Mouse (Mus musculus): ENCODE results near the gene Bdh1. TPM values are rescaled to one million over a fixed set of nuclear protein-coding genes. Genes with fewer than 3 reads are reported as not detected.

Bdh1 gene
- polyA plus RNA-seq, 1 experiment from 2014 or later = 30.0 TPM

GRCm38 (mm10) chr16:31493991-31494390 lies 71.9 kb downstream of the Bdh1 start:
- Histone ChIP-seq H3K36me3 (ENCODE audit: control insufficient read depth, insufficient read depth, low read length) (no peaks in the 10 kb centered on the region), H3K4me3 (ENCODE audit: low read depth, low read length) (no peak overlapping the region), H3K27me3 (ENCODE audit: control insufficient read depth, insufficient read depth, low read length) (no peaks in the 10 kb centered on the region), H3K4me2 (replicated peaks; ENCODE audit: low read depth, low read length) (no peak overlapping the region), H3K9ac (replicated peaks; ENCODE audit: low read depth, low read length) (no peak overlapping the region), H3K27ac (ENCODE audit: low read length) (no peak overlapping the region), H3K9me3 (ENCODE audit: control insufficient read depth, low read depth, low read length) (no peaks in the 10 kb centered on the region), H3K4me1 (ENCODE audit: control insufficient read depth, insufficient read depth, low read length) (peaks cover 18% of the 10 kb centered on the region)
- ATAC-seq (ENCODE audit: insufficient number of reproducible peaks, insufficient read depth, low FRiP score, low read depth) = no peak
- 58% methylated on average over 6 of the region's 6 CpGs for WGBS

GRCm38 (mm10) chr16:31495356-31495755 lies 73.3 kb downstream of the Bdh1 start:
- no peak overlapping the region for H3K27ac ChIP-seq (ENCODE audit: low read length)
- no peak overlapping the region for H3K4me2 ChIP-seq (replicated peaks; ENCODE audit: low read depth, low read length)
- H3K4me3 ChIP-seq (ENCODE audit: low read depth, low read length) = no peak overlapping the region
- H3K9ac ChIP-seq (replicated peaks; ENCODE audit: low read depth, low read length) = no peak overlapping the region
- H3K9me3 ChIP-seq (ENCODE audit: control insufficient read depth, low read depth, low read length) = no peaks in the 10 kb centered on the region
- no peaks in the 10 kb centered on the region for H3K27me3 ChIP-seq (ENCODE audit: control insufficient read depth, insufficient read depth, low read length)
- WGBS = 65% methylated on average over 7 of the region's 7 CpGs
- H3K4me1 ChIP-seq (ENCODE audit: control insufficient read depth, insufficient read depth, low read length) = peaks cover 22% of the 10 kb centered on the region
- no peaks in the 10 kb centered on the region for H3K36me3 ChIP-seq (ENCODE audit: control insufficient read depth, insufficient read depth, low read length)
- no peak for ATAC-seq (ENCODE audit: insufficient number of reproducible peaks, insufficient read depth, low FRiP score, low read depth)

- WGBS = 76% methylated on average over 9 of the region's 9 CpGs
- H3K36me3 ChIP-seq (ENCODE audit: control insufficient read depth, insufficient read depth, low read length) = no peaks in the 10 kb centered on the region
- no peak overlapping the region for H3K4me3 ChIP-seq (ENCODE audit: low read depth, low read length)
- H3K27ac ChIP-seq (ENCODE audit: low read length) = no peak overlapping the region
- H3K4me2 ChIP-seq (replicated peaks; ENCODE audit: low read depth, low read length) = no peak overlapping the region
- peaks cover 25% of the 10 kb centered on the region for H3K4me1 ChIP-seq (ENCODE audit: control insufficient read depth, insufficient read depth, low read length)
- no peak overlapping the region for H3K9ac ChIP-seq (replicated peaks; ENCODE audit: low read depth, low read length)
- no peaks in the 10 kb centered on the region for H3K9me3 ChIP-seq (ENCODE audit: control insufficient read depth, low read depth, low read length)
- no peaks in the 10 kb centered on the region for H3K27me3 ChIP-seq (ENCODE audit: control insufficient read depth, insufficient read depth, low read length)
- ATAC-seq (ENCODE audit: insufficient number of reproducible peaks, insufficient read depth, low FRiP score, low read depth) = no peak
These were observed 73.7 kb downstream of the Bdh1 start for GRCm38 (mm10) chr16:31495769-31496168.

GRCm38 (mm10) chr16:31498336-31498735 lies 76.3 kb downstream of the Bdh1 start:
- whole genome bisulfite sequencing = 71% methylated on average over 4 of the region's 4 CpGs
- no peaks in the 10 kb centered on the region for H3K9me3 ChIP-seq (ENCODE audit: control insufficient read depth, low read depth, low read length)
- ATAC-seq (ENCODE audit: insufficient number of reproducible peaks, insufficient read depth, low FRiP score, low read depth) = no peak
- H3K36me3 ChIP-seq (ENCODE audit: control insufficient read depth, insufficient read depth, low read length) = no peaks in the 10 kb centered on the region
- H3K4me2 ChIP-seq (replicated peaks; ENCODE audit: low read depth, low read length) = no peak overlapping the region
- no peak overlapping the region for H3K9ac ChIP-seq (replicated peaks; ENCODE audit: low read depth, low read length)
- H3K27me3 ChIP-seq (ENCODE audit: control insufficient read depth, insufficient read depth, low read length) = no peaks in the 10 kb centered on the region
- no peak overlapping the region for H3K27ac ChIP-seq (ENCODE audit: low read length)
- H3K4me3 ChIP-seq (ENCODE audit: low read depth, low read length) = no peak overlapping the region
- H3K4me1 ChIP-seq (ENCODE audit: control insufficient read depth, insufficient read depth, low read length) = peaks cover 30% of the 10 kb centered on the region

GRCm38 (mm10) chr16:31499021-31499420 lies 76.9 kb downstream of the Bdh1 start:
- Histone ChIP-seq H3K27me3 (ENCODE audit: control insufficient read depth, insufficient read depth, low read length) (no peaks in the 10 kb centered on the region), H3K4me3 (ENCODE audit: low read depth, low read length) (no peak overlapping the region), H3K27ac (ENCODE audit: low read length) (no peak overlapping the region), H3K4me2 (replicated peaks; ENCODE audit: low read depth, low read length) (no peak overlapping the region), H3K36me3 (ENCODE audit: control insufficient read depth, insufficient read depth, low read length) (no peaks in the 10 kb centered on the region), H3K4me1 (ENCODE audit: control insufficient read depth, insufficient read depth, low read length) (peaks cover 23% of the 10 kb centered on the region), H3K9me3 (ENCODE audit: control insufficient read depth, low read depth, low read length) (no peaks in the 10 kb centered on the region), H3K9ac (replicated peaks; ENCODE audit: low read depth, low read length) (no peak overlapping the region)
- 96% methylated on average over 6 of the region's 6 CpGs for WGBS
- no peak for ATAC-seq (ENCODE audit: insufficient number of reproducible peaks, insufficient read depth, low FRiP score, low read depth)

- no peaks in the 10 kb centered on the region for H3K36me3 ChIP-seq (ENCODE audit: control insufficient read depth, insufficient read depth, low read length)
- H3K4me1 ChIP-seq (ENCODE audit: control insufficient read depth, insufficient read depth, low read length) = peaks cover 18% of the 10 kb centered on the region
- ATAC-seq (ENCODE audit: insufficient number of reproducible peaks, insufficient read depth, low FRiP score, low read depth) = no peak
- H3K9ac ChIP-seq (replicated peaks; ENCODE audit: low read depth, low read length) = no peak overlapping the region
- H3K4me2 ChIP-seq (replicated peaks; ENCODE audit: low read depth, low read length) = no peak overlapping the region
- no peak overlapping the region for H3K27ac ChIP-seq (ENCODE audit: low read length)
- H3K4me3 ChIP-seq (ENCODE audit: low read depth, low read length) = no peak overlapping the region
- H3K27me3 ChIP-seq (ENCODE audit: control insufficient read depth, insufficient read depth, low read length) = no peaks in the 10 kb centered on the region
- no peaks in the 10 kb centered on the region for H3K9me3 ChIP-seq (ENCODE audit: control insufficient read depth, low read depth, low read length)
- WGBS = 69% methylated on average over 11 of the region's 11 CpGs
These were observed 77.7 kb downstream of the Bdh1 start for GRCm38 (mm10) chr16:31499681-31500310.

- no peak overlapping the region for H3K4me2 ChIP-seq (replicated peaks; ENCODE audit: low read depth, low read length)
These were observed 78.5 kb downstream of the Bdh1 start for GRCm38 (mm10) chr16:31500532-31500931.

GRCm38 (mm10) chr16:31500969-31501750 lies 79.1 kb downstream of the Bdh1 start:
- Histone ChIP-seq H3K4me2 (replicated peaks; ENCODE audit: low read depth, low read length) (no peak overlapping the region), H3K4me3 (ENCODE audit: low read depth, low read length) (no peak overlapping the region), H3K27ac (ENCODE audit: low read length) (0 out of 2 replicates have a peak overlapping the region, but pooled peaks have one; percentile 27), H3K27me3 (ENCODE audit: control insufficient read depth, insufficient read depth, low read length) (no peaks in the 10 kb centered on the region), H3K4me1 (ENCODE audit: control insufficient read depth, insufficient read depth, low read length) (peaks cover 18% of the 10 kb centered on the region), H3K9ac (replicated peaks; ENCODE audit: low read depth, low read length) (no peak overlapping the region), H3K9me3 (ENCODE audit: control insufficient read depth, low read depth, low read length) (no peaks in the 10 kb centered on the region), H3K36me3 (ENCODE audit: control insufficient read depth, insufficient read depth, low read length) (no peaks in the 10 kb centered on the region)
- ATAC-seq (ENCODE audit: insufficient number of reproducible peaks, insufficient read depth, low FRiP score, low read depth) = no peak
- WGBS = 63% methylated on average over 14 of the region's 14 CpGs

More at GRCm38 (mm10) chr16:31500532-31500931, 78.5 kb downstream of the Bdh1 start:
- H3K27me3 ChIP-seq (ENCODE audit: control insufficient read depth, insufficient read depth, low read length) = no peaks in the 10 kb centered on the region
- 49% methylated on average over 3 of the region's 3 CpGs for WGBS
- H3K36me3 ChIP-seq (ENCODE audit: control insufficient read depth, insufficient read depth, low read length) = no peaks in the 10 kb centered on the region
- no peak overlapping the region for H3K27ac ChIP-seq (ENCODE audit: low read length)
- H3K4me1 ChIP-seq (ENCODE audit: control insufficient read depth, insufficient read depth, low read length) = peaks cover 18% of the 10 kb centered on the region
- ATAC-seq (ENCODE audit: insufficient number of reproducible peaks, insufficient read depth, low FRiP score, low read depth) = no peak
- H3K9ac ChIP-seq (replicated peaks; ENCODE audit: low read depth, low read length) = no peak overlapping the region
- no peak overlapping the region for H3K4me3 ChIP-seq (ENCODE audit: low read depth, low read length)
- no peaks in the 10 kb centered on the region for H3K9me3 ChIP-seq (ENCODE audit: control insufficient read depth, low read depth, low read length)

Data from stomach, embryonic 14.5 days (tissue).